Mouse (Mus musculus): ENCODE data around the gene Mrpl40. TPM values are rescaled to one million over a fixed set of nuclear protein-coding genes. Genes with fewer than 3 reads are reported as not detected.

Mrpl40 gene
- polyA plus RNA-seq, 1 experiment, result 14.3 TPM

DNA sequence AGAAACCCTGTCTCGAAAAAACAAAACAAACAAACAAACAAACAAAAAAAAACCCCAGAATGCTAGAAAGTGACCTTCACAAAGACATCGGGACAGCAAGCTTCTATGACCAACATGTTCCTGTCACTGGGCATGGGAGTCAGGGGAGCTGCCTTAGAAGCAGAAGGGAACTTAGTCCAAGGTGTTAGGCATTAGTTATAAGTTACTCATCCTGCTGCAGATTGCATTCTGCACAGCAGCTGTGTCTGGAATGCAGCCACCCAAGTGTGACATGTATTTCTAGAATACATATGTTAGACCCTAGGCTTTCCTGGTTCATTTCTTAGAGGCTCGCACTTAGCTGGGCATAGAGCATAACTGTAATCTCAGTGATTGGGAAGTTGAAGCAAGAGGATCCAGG, 48.0 kb downstream of the Mrpl40 start:
- DNase-seq (ENCODE audit: low read depth), result no peak

DNA sequence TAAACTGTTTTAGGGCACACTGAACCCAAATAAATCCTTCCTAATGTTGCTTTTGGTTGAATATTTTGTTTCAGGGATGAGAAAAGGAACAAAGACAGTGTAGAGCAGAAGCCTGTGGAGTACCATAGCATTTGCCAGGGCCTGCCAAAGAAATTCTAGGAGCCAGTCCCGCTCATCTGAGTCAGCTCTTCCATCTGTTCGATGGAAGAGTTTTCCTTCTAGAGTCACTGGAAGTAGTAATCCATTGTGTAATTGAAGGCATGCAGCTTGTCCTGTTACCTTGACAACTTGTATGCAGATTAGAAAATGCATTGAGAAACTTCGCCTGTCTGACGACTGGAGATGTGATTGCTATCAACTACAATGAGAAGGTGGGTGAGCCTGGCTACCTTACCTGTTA, 53.7 kb downstream of the Mrpl40 start:
- no peak for DNase-seq (ENCODE audit: low read depth)

DNA sequence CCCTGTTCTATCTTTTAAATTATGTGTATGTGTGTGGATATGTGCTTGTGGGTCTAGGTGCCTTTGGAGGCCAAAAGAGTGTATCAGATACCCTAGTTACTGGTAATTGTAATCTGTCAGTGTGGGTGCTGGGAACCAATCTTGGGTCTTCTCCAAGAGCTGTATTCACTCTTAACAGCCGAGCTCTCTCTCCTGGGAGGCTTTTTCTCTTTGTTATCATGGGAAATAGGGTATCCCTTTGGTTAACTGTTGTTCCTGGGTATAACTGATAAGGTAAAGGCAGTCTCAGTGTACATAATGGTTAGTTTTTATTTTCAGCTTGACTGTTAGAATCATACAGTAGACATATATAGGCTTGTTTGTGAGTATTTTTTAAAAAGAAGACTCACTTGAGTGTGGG, 54.3 kb downstream of the Mrpl40 start:
- DNase-seq (ENCODE audit: low read depth), result no peak

Other genes starting within 250 kb of the Mrpl40 start
- gene Sept5, start 246.9 kb downstream of the Mrpl40 start, polyA plus RNA-seq (2012; rRNA removed), result 11.9 and 13.7 TPM in 2 replicates
- 98.6 and 114 TPM in 2 replicates for gene Cldn5, start 100.0 kb downstream of the Mrpl40 start, polyA plus RNA-seq (2012; rRNA removed)
- 45.6 and 55.1 TPM in 2 replicates for gene Ufd1, start 65.1 kb downstream of the Mrpl40 start, polyA plus RNA-seq (2012; rRNA removed)
- gene Cdc45, start 64.9 kb downstream of the Mrpl40 start, polyA plus RNA-seq (2012; rRNA removed), result 6.7 and 9.1 TPM in 2 replicates
- 54.1 and 57.3 TPM in 2 replicates for gene 2510002D24Rik, start 40.3 kb downstream of the Mrpl40 start, polyA plus RNA-seq (2012; rRNA removed)
- gene Gm28539, start 40.3 kb downstream of the Mrpl40 start, polyA plus RNA-seq (2012; rRNA removed), result 3.8 TPM in 1 of 2 replicates, not detected in the other
- 40.3 and 46.6 TPM in 2 replicates for gene Hira, start 175 bp upstream of the Mrpl40 start, polyA plus RNA-seq (2012; rRNA removed)